Mouse (Mus musculus) limb, embryonic 15.5 days (tissue): ENCODE results near the gene Arhgap21. TPM values are rescaled to one million over a fixed set of nuclear protein-coding genes. Genes with fewer than 3 reads are reported as not detected.

Experiments used
- ATAC-seq: fragments of 200-750 bp; cut with Nextera tagmentation; 2 replicates; pipeline ENCODE4 v1.8.0; 2017; ENCODE audit warnings: low read depth, moderate TSS enrichment; ENCODE audit not compliant: insufficient number of reproducible peaks, low FRiP score, low TSS enrichment
- H3K27ac ChIP-seq: fragments of 300-500 bp; sonication (generic); 2 replicates; pipeline ENCODE4 v1.5.1; 2015; ENCODE audit warnings: moderate library complexity, mild to moderate bottlenecking, inconsistent platforms
- H3K27me3 ChIP-seq: fragments of 300-500 bp; sonication (generic); 2 replicates; pipeline ENCODE4 v1.6.1; 2015; ENCODE audit warnings: inconsistent platforms
- H3K36me3 ChIP-seq: fragments of 300-500 bp; sonication (generic); 2 replicates; pipeline ENCODE4 v1.6.1; 2015; ENCODE audit warnings: inconsistent platforms
- H3K4me1 ChIP-seq: fragments of 300-500 bp; sonication (generic); 2 replicates; pipeline ENCODE4 v1.6.1; 2015; ENCODE audit warnings: inconsistent platforms
- H3K4me2 ChIP-seq: fragments of 300-500 bp; sonication (generic); 2 replicates; pipeline ENCODE4 v1.6.1; 2015; ENCODE audit warnings: mild to moderate bottlenecking, inconsistent platforms
- H3K4me3 ChIP-seq: fragments of 300-500 bp; sonication (generic); 2 replicates; pipeline ENCODE4 v1.5.1; 2015; ENCODE audit warnings: mild to moderate bottlenecking, inconsistent platforms
- H3K9ac ChIP-seq: fragments of 300-500 bp; sonication (generic); 2 replicates; pipeline ENCODE4 v1.6.1; 2015; ENCODE audit warnings: inconsistent platforms
- H3K9me3 ChIP-seq: fragments of 300-500 bp; sonication (generic); 2 replicates; pipeline ENCODE4 v1.6.1; 2016; ENCODE audit warnings: inconsistent platforms
- WGBS: fragments of 180-500 bp; shearing (Covaris S2); methylation state at CpG from one replicate; pipeline ENCODE4 v1.1.7; 2015; 5-methylcytosine and 5-hydroxymethylcytosine counted together
- polyA plus RNA-seq: library from polyadenylated mRNA; unstranded; fragments of >200 nt; fragmentation: Nextera tagmentation; extraction: Ambion mirVana; gene quantifications from 2 replicates; pipeline ENCODE4 v1.2.1, GENCODE M21; 2015

Gene Arhgap21
- polyA plus RNA-seq, 1 experiment from 2014 or later, result 9.0 TPM

GRCm38 (mm10) chr2:20905411-20905810 lies 63.3 kb downstream of the Arhgap21 start:
- Histone ChIP-seq H3K4me3 (no peak overlapping the region), H3K9me3 (no peaks in the 10 kb centered on the region), H3K4me2 (no peak overlapping the region), H3K9ac (no peak overlapping the region), H3K27me3 (no peaks in the 10 kb centered on the region), H3K27ac (no peak overlapping the region), H3K4me1 (no peaks in the 10 kb centered on the region), H3K36me3 (no peaks in the 10 kb centered on the region)
- 92% methylated on average over 8 of the region's 8 CpGs for WGBS
- ATAC-seq, result no peak

- H3K4me2 ChIP-seq, result no peak overlapping the region
- no peaks in the 10 kb centered on the region for H3K9me3 ChIP-seq
- no peaks in the 10 kb centered on the region for H3K27me3 ChIP-seq
- 87% methylated on average over 11 of the region's 11 CpGs for WGBS
- no peaks in the 10 kb centered on the region for H3K4me1 ChIP-seq
- no peaks in the 10 kb centered on the region for H3K36me3 ChIP-seq
- no peak overlapping the region for H3K27ac ChIP-seq
- H3K4me3 ChIP-seq, result no peak overlapping the region
- ATAC-seq, result no peak
- no peak overlapping the region for H3K9ac ChIP-seq
These were observed 65.6 kb downstream of the Arhgap21 start for GRCm38 (mm10) chr2:20902981-20903645.

DNA sequence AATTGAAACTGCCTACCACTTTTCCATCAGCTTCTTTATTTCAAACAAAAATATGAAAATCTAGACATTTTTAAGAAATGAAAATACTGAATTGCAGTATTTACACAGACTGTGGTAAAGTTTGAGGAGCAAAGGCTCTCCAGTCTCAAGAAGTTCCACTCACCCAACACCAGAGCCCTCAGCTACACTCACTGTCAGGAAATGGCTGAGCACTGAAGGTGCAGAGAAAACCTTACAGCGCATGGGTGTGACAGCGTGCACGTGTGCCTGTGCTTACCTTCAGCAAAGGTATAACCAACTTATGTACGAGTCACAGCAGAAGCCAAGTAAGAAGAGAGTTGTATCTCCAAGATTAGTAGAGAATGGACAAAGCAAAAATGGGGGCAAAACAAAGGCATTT lies 66.8 kb downstream of the Arhgap21 start:
- no peaks in the 10 kb centered on the region for H3K36me3 ChIP-seq
- H3K9ac ChIP-seq, result no peak overlapping the region
- no peaks in the 10 kb centered on the region for H3K9me3 ChIP-seq
- WGBS, result 92% methylated on average over 4 of the region's 4 CpGs
- H3K4me3 ChIP-seq, result no peak overlapping the region
- H3K27ac ChIP-seq, result no peak overlapping the region
- H3K4me1 ChIP-seq, result no peaks in the 10 kb centered on the region
- no peaks in the 10 kb centered on the region for H3K27me3 ChIP-seq
- no peak overlapping the region for H3K4me2 ChIP-seq
- ATAC-seq, result no peak

- 59% methylated on average over 9 of the region's 9 CpGs for WGBS
- no peak for ATAC-seq
These were observed 69.4 kb downstream of the Arhgap21 start for GRCm38 (mm10) chr2:20899301-20899700.

GRCm38 (mm10) chr2:20898684-20899083 lies 70.0 kb downstream of the Arhgap21 start:
- Histone ChIP-seq H3K36me3 (no peaks in the 10 kb centered on the region), H3K9me3 (no peaks in the 10 kb centered on the region), H3K9ac (no peak overlapping the region), H3K4me2 (no peak overlapping the region), H3K4me1 (no peaks in the 10 kb centered on the region), H3K27me3 (no peaks in the 10 kb centered on the region), H3K27ac (no peak overlapping the region), H3K4me3 (no peak overlapping the region)
- ATAC-seq, result peak; percentile 84; the same call in 1 of the 2 replicates
- WGBS, result 41% methylated on average over 6 of the region's 6 CpGs

More at GRCm38 (mm10) chr2:20899301-20899700, 69.4 kb downstream of the Arhgap21 start:
- H3K27ac ChIP-seq, result no peak overlapping the region
- H3K36me3 ChIP-seq, result no peaks in the 10 kb centered on the region
- H3K4me1 ChIP-seq, result no peaks in the 10 kb centered on the region
- H3K4me2 ChIP-seq, result no peak overlapping the region
- no peaks in the 10 kb centered on the region for H3K27me3 ChIP-seq
- no peak overlapping the region for H3K9ac ChIP-seq
- H3K4me3 ChIP-seq, result no peak overlapping the region
- H3K9me3 ChIP-seq, result no peaks in the 10 kb centered on the region

- H3K27me3 ChIP-seq, result no peaks in the 10 kb centered on the region
- WGBS, result 79% methylated on average over 5 of the region's 5 CpGs
These were observed 72.2 kb downstream of the Arhgap21 start for GRCm38 (mm10) chr2:20896446-20896845.

GRCm38 (mm10) chr2:20894100-20894690 lies 74.5 kb downstream of the Arhgap21 start:
- Histone ChIP-seq H3K9ac (no peak overlapping the region), H3K4me3 (no peak overlapping the region), H3K27me3 (no peaks in the 10 kb centered on the region), H3K27ac (no peak overlapping the region), H3K4me1 (no peaks in the 10 kb centered on the region), H3K4me2 (no peak overlapping the region), H3K9me3 (no peaks in the 10 kb centered on the region), H3K36me3 (no peaks in the 10 kb centered on the region)
- WGBS, result 42% methylated on average over 5 of the region's 5 CpGs
- no peak for ATAC-seq

More at GRCm38 (mm10) chr2:20896446-20896845, 72.2 kb downstream of the Arhgap21 start:
- no peak for ATAC-seq
- Histone ChIP-seq H3K9me3 (no peaks in the 10 kb centered on the region), H3K4me1 (no peaks in the 10 kb centered on the region), H3K9ac (no peak overlapping the region), H3K36me3 (no peaks in the 10 kb centered on the region), H3K4me3 (no peak overlapping the region), H3K4me2 (no peak overlapping the region), H3K27ac (no peak overlapping the region)

- Histone ChIP-seq H3K9ac (no peak overlapping the region), H3K4me2 (no peak overlapping the region), H3K27ac (no peak overlapping the region), H3K4me1 (no peaks in the 10 kb centered on the region), H3K9me3 (no peaks in the 10 kb centered on the region), H3K27me3 (no peaks in the 10 kb centered on the region), H3K36me3 (peaks cover 8% of the 10 kb centered on the region; the same call in 1 of the 2 replicates), H3K4me3 (no peak overlapping the region)
- no peak for ATAC-seq
- WGBS, result 37% methylated on average over 3 of the region's 3 CpGs
These were observed 79.9 kb downstream of the Arhgap21 start for GRCm38 (mm10) chr2:20888751-20889150.

DNA sequence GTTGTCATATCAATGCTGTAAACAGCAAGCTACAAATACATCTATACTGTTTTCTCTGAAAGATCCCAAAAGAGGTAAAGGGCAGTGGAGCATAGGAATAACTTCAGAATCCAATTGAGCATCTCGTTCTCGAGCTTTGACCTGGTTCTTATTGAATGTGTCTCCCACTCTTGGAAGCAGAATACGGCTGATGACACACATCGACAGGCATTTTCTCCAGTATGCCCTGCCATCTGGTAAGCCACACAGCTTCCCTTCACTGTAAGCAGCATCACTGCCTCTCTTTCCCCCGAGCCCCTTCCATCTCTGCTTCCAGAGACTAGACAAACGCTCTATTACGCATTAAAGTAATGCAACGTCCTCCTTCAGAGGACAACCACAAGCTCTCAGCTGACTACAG lies 85.4 kb downstream of the Arhgap21 start:
- ATAC-seq, result no peak
- H3K36me3 ChIP-seq, result peaks cover 36% of the 10 kb centered on the region
- H3K4me1 ChIP-seq, result no peaks in the 10 kb centered on the region
- H3K27me3 ChIP-seq, result no peaks in the 10 kb centered on the region
- WGBS, result 84% methylated on average over 8 of the region's 8 CpGs
- no peaks in the 10 kb centered on the region for H3K9me3 ChIP-seq
- H3K9ac ChIP-seq, result no peak overlapping the region
- H3K4me2 ChIP-seq, result no peak overlapping the region
- no peak overlapping the region for H3K4me3 ChIP-seq
- no peak overlapping the region for H3K27ac ChIP-seq

- 68% methylated on average over 16 of the region's 16 CpGs for WGBS
- no peaks in the 10 kb centered on the region for H3K4me1 ChIP-seq
- H3K27me3 ChIP-seq, result no peaks in the 10 kb centered on the region
- no peak overlapping the region for H3K4me3 ChIP-seq
- no peak overlapping the region for H3K9ac ChIP-seq
- no peak overlapping the region for H3K27ac ChIP-seq
- ATAC-seq, result no peak
- H3K9me3 ChIP-seq, result no peaks in the 10 kb centered on the region
- H3K36me3 ChIP-seq, result peaks cover 29% of the 10 kb centered on the region
- H3K4me2 ChIP-seq, result no peak overlapping the region
These were observed 88.6 kb downstream of the Arhgap21 start for GRCm38 (mm10) chr2:20879877-20880605.

DNA sequence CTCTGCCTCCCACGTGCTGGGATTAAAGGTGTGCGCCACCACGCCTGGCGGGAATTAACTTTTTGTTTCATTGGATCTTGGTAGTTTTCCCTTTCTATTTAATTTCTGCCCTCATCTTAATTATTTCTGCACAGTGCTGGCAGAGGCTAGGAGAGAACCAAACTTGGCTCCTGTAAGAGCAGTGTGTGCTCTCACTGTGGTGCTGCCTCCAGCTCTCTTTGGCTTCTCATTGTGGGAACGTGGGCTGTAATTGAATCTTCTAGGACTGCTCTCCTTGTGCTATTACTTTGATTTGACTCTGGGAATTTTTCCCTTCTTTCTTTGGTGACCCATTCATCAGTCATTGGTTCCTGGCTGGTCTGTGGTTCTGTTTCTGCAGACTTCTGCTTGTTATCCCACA lies 94.1 kb downstream of the Arhgap21 start:
- Histone ChIP-seq H3K9ac (no peak overlapping the region), H3K27me3 (no peaks in the 10 kb centered on the region), H3K36me3 (peaks cover 13% of the 10 kb centered on the region), H3K4me3 (no peak overlapping the region), H3K9me3 (no peaks in the 10 kb centered on the region), H3K27ac (no peak overlapping the region), H3K4me1 (no peaks in the 10 kb centered on the region), H3K4me2 (no peak overlapping the region)
- ATAC-seq, result no peak
- 94% methylated on average over 5 of the region's 5 CpGs for WGBS
